Mouse (Mus musculus) monocyte, adult 2 months (primary cell): ENCODE data around the gene Pla2g4e.

Experiments
- DNase-seq, 2 experiments: peaks; one replicate each; pipeline ENCODE4 v3.0.0; 2022; ENCODE audit warnings: low spot score in 2 of 2, low read depth in 1 of 2

Pla2g4e gene

GRCm38 (mm10) chr2:120158016-120158415, 87.1 kb downstream of the Pla2g4e start:
- DNase-seq: no peak

- no peak for DNase-seq
Measured at GRCm38 (mm10) chr2:120157606-120158005, 87.5 kb downstream of the Pla2g4e start.

- peak; percentile 94 to 98 for DNase-seq
Measured at GRCm38 (mm10) chr2:120154361-120154894, 90.7 kb downstream of the Pla2g4e start, which contains the start of gene Ehd4. Gene Ehd4 (minus strand): TSS chr2:120154606.

- peak in 1 of 2 experiments; percentile 8 for DNase-seq
Measured at GRCm38 (mm10) chr2:120153586-120154360, 91.4 kb downstream of the Pla2g4e start.

- DNase-seq: no peak
Measured at GRCm38 (mm10) chr2:120150571-120150970, 94.6 kb downstream of the Pla2g4e start.

GRCm38 (mm10) chr2:120149634-120150033, 95.5 kb downstream of the Pla2g4e start:
- DNase-seq: no peak

GRCm38 (mm10) chr2:120147999-120148398, 97.1 kb downstream of the Pla2g4e start:
- no peak for DNase-seq

GRCm38 (mm10) chr2:120147364-120147763, 97.8 kb downstream of the Pla2g4e start:
- no peak for DNase-seq

GRCm38 (mm10) chr2:120146543-120146942, 98.6 kb downstream of the Pla2g4e start:
- DNase-seq: no peak

- DNase-seq: no peak
Measured at GRCm38 (mm10) chr2:120144390-120144789, 100.7 kb downstream of the Pla2g4e start.

- DNase-seq: no peak
Measured at GRCm38 (mm10) chr2:120142336-120142735, 102.8 kb downstream of the Pla2g4e start.

GRCm38 (mm10) chr2:120141671-120142070, 103.5 kb downstream of the Pla2g4e start:
- DNase-seq: no peak

- no peak for DNase-seq
Measured at GRCm38 (mm10) chr2:120140326-120140725, 104.8 kb downstream of the Pla2g4e start.

- DNase-seq: no peak
Measured at GRCm38 (mm10) chr2:120139091-120139490, 106.0 kb downstream of the Pla2g4e start.

- DNase-seq: no peak
Measured at GRCm38 (mm10) chr2:120137281-120137680, 107.9 kb downstream of the Pla2g4e start.

- peak in 1 of 2 experiments; percentile 21 for DNase-seq
Measured at GRCm38 (mm10) chr2:120134453-120135075, 110.6 kb downstream of the Pla2g4e start.

GRCm38 (mm10) chr2:120131881-120132280, 113.3 kb downstream of the Pla2g4e start:
- no peak for DNase-seq

- no peak for DNase-seq
Measured at GRCm38 (mm10) chr2:120129252-120129908, 115.8 kb downstream of the Pla2g4e start.

- no peak for DNase-seq
Measured at GRCm38 (mm10) chr2:120128611-120129051, 116.5 kb downstream of the Pla2g4e start.

- DNase-seq: no peak
Measured at GRCm38 (mm10) chr2:120128011-120128410, 117.1 kb downstream of the Pla2g4e start.

- DNase-seq: no peak
Measured at GRCm38 (mm10) chr2:120126901-120127300, 118.2 kb downstream of the Pla2g4e start.

- DNase-seq: no peak
Measured at GRCm38 (mm10) chr2:120126408-120126807, 118.7 kb downstream of the Pla2g4e start.
